Mouse (Mus musculus): ENCODE results near the gene Gm44511.
"Not testable (repeated sequence)": the region's sequence is repeated elsewhere in the genome, so short reads cannot be mapped to it uniquely, and the experiment has no call there.

Gene Gm44511

GRCm38 (mm10) chr6:128841327-128842089 lies 15.4 kb upstream of the Gm44511 start:
- no peak for DNase-seq (ENCODE audit: low read depth, low spot score)

GRCm38 (mm10) chr6:128840669-128841068 lies 14.6 kb upstream of the Gm44511 start:
- DNase-seq (ENCODE audit: low read depth, low spot score), result not testable (repeated sequence)

GRCm38 (mm10) chr6:128839921-128840320 lies 13.8 kb upstream of the Gm44511 start:
- no peak for DNase-seq (ENCODE audit: low read depth, low spot score)

- DNase-seq (ENCODE audit: low read depth, low spot score), result peak; percentile 92
Observed at GRCm38 (mm10) chr6:128839266-128839771, 13.2 kb upstream of the Gm44511 start.

- DNase-seq (ENCODE audit: low read depth, low spot score), result peak; percentile 91
Observed at GRCm38 (mm10) chr6:128838342-128839265, 12.5 kb upstream of the Gm44511 start.

GRCm38 (mm10) chr6:128837454-128838341 lies 11.6 kb upstream of the Gm44511 start:
- peak; percentile 66 for DNase-seq (ENCODE audit: low read depth, low spot score)

- no peak for DNase-seq (ENCODE audit: low read depth, low spot score)
Observed at GRCm38 (mm10) chr6:128836955-128837334, 10.8 kb upstream of the Gm44511 start.

- DNase-seq (ENCODE audit: low read depth, low spot score), result no peak
Observed at GRCm38 (mm10) chr6:128836191-128836954, 10.3 kb upstream of the Gm44511 start.

- no peak for DNase-seq (ENCODE audit: low read depth, low spot score)
Observed at GRCm38 (mm10) chr6:128835571-128835970, 9.5 kb upstream of the Gm44511 start.

GRCm38 (mm10) chr6:128833046-128833445 lies 6.9 kb upstream of the Gm44511 start:
- no peak for DNase-seq (ENCODE audit: low read depth, low spot score)

GRCm38 (mm10) chr6:128829837-128830236 lies 3.7 kb upstream of the Gm44511 start:
- no peak for DNase-seq (ENCODE audit: low read depth, low spot score)

GRCm38 (mm10) chr6:128826781-128827180 lies 666 bp upstream of the Gm44511 start:
- DNase-seq (ENCODE audit: low read depth, low spot score), result no peak

GRCm38 (mm10) chr6:128818083-128818802 lies 7.9 kb downstream of the Gm44511 start:
- DNase-seq (ENCODE audit: low read depth, low spot score), result no peak

GRCm38 (mm10) chr6:128808532-128808931 lies 17.6 kb downstream of the Gm44511 start:
- no peak for DNase-seq (ENCODE audit: low read depth, low spot score)

GRCm38 (mm10) chr6:128807021-128807420 lies 19.1 kb downstream of the Gm44511 start:
- DNase-seq (ENCODE audit: low read depth, low spot score), result no peak

GRCm38 (mm10) chr6:128804823-128805640 lies 21.1 kb downstream of the Gm44511 start:
- peak; percentile 74 for DNase-seq (ENCODE audit: low read depth, low spot score)

GRCm38 (mm10) chr6:128802999-128803857 lies 22.9 kb downstream of the Gm44511 start:
- DNase-seq (ENCODE audit: low read depth, low spot score), result peak; percentile 98

- DNase-seq (ENCODE audit: low read depth, low spot score), result no peak
Observed at GRCm38 (mm10) chr6:128802557-128802956, 23.6 kb downstream of the Gm44511 start.

Data from mesoderm, embryonic 11.5 days (tissue).